Mouse (Mus musculus) MEL (cell line): ENCODE results near the gene Setd6. TPM values are rescaled to one million over a fixed set of nuclear protein-coding genes. Genes with fewer than 3 reads are reported as not detected.

ENCODE experiments used
- DNase-seq: peaks from one replicate; pipeline ENCODE4 v3.0.0; 2011; ENCODE audit warnings: low read depth, low spot score
- H3K27ac ChIP-seq: 2 replicates; pipeline ENCODE4 v1.5.1; 2012; ENCODE audit warnings: low read depth, mild to moderate bottlenecking, control low read depth, low read length, moderate library complexity; ENCODE audit not compliant: control insufficient read depth
- H3K27me3 ChIP-seq, 2 experiments: fragments of 150-350 bp in 1 of 2; sonication (generic) in 1 of 2; 2 replicates each; pipeline ENCODE4 v1.6.1; 2012; ENCODE audit warnings: low read length in 2 of 2, mild to moderate bottlenecking in 2 of 2, improper control_type of control experiment in 1 of 2, moderate library complexity in 1 of 2; ENCODE audit not compliant: insufficient read depth in 2 of 2, control insufficient read depth in 1 of 2
- H3K36me3 ChIP-seq, 2 experiments: 2 replicates each; pipeline ENCODE4 v1.6.1; 2012 to 2014; ENCODE audit warnings: low read length in 2 of 2, improper control_type of control experiment in 1 of 2, inconsistent platforms in 1 of 2, mild to moderate bottlenecking in 1 of 2; ENCODE audit not compliant: insufficient read depth in 2 of 2, control insufficient read depth in 1 of 2
- H3K4me1 ChIP-seq, 2 experiments: fragments of 150-350 bp in 1 of 2; sonication (generic) in 1 of 2; 2 replicates each; pipeline ENCODE4 v1.6.1; 2012; ENCODE audit warnings: low read length in 2 of 2, improper control_type of control experiment in 1 of 2, mild to moderate bottlenecking in 1 of 2; ENCODE audit not compliant: insufficient read depth in 2 of 2, control insufficient read depth in 1 of 2
- H3K4me3 ChIP-seq, 2 experiments: fragments of 150-350 bp in 1 of 2; sonication (generic) in 1 of 2; 2 replicates each; pipeline ENCODE4 v1.5.1; 2012; ENCODE audit warnings: low read depth in 2 of 2, low read length in 2 of 2, mild to moderate bottlenecking in 2 of 2, moderate library complexity in 2 of 2, control low read depth in 1 of 2, improper control_type of control experiment in 1 of 2; ENCODE audit not compliant: control insufficient read depth in 1 of 2, insufficient read depth in 1 of 2
- H3K79me2 ChIP-seq: 2 replicates; pipeline ENCODE4 v1.6.1; 2012; ENCODE audit warnings: mild to moderate bottlenecking, low read length, moderate library complexity; ENCODE audit not compliant: control insufficient read depth, poor library complexity, insufficient read depth
- H3K9ac ChIP-seq: 2 replicates; pipeline ENCODE4 v1.6.1; 2012; ENCODE audit warnings: low read depth, mild to moderate bottlenecking, control low read depth, low read length, moderate library complexity; ENCODE audit not compliant: control insufficient read depth, poor library complexity, severe bottlenecking
- H3K9me3 ChIP-seq: fragments of 150-350 bp; sonication (generic); replicated peaks from 2 replicates; pipeline ENCODE4 v1.6.1; 2012; ENCODE audit warnings: mild to moderate bottlenecking, low read length, improper control_type of control experiment, moderate library complexity; ENCODE audit not compliant: insufficient read depth
- CHD2 ChIP-seq: IDR thresholded peaks from 2 replicates; pipeline ENCODE4 v1.6.1; 2011; ENCODE audit warnings: low read length, improper control_type of control experiment
- CTCF ChIP-seq, 3 experiments: IDR thresholded peaks in 2 of 3; conservative IDR thresholded peaks in 1 of 3; 2 replicates each; pipeline ENCODE4 v1.5.1; 2011 to 2012; ENCODE audit warnings: low read length in 3 of 3, low read depth in 2 of 3, mild to moderate bottlenecking in 2 of 3, improper control_type of control experiment in 1 of 3, inconsistent platforms in 1 of 3, mixed read lengths in 1 of 3, moderate library complexity in 1 of 3; ENCODE audit not compliant: control insufficient read depth in 1 of 3, insufficient read depth in 1 of 3, poor library complexity in 1 of 3, severe bottlenecking in 1 of 3
- KAT2A ChIP-seq: conservative IDR thresholded peaks from 2 replicates; pipeline ENCODE4 v1.6.1; 2012; ENCODE audit warnings: low read depth, low read length, improper control_type of control experiment, inconsistent platforms
- polyA plus RNA-seq, 2 experiments: library from polyadenylated mRNA; stranded (reverse) in 1 of 2; unstranded in 1 of 2; fragments of >175 nt in 1 of 2; fragments of >200 nt in 1 of 2; gene quantifications; 2 replicates each; pipeline versions ENCODE4 v1.2.1 to v1.2.4; 2012; ENCODE audit warnings: low replicate concordance in 2 of 2, low read depth in 1 of 2; ENCODE audit not compliant: insufficient read length in 2 of 2, insufficient read depth in 1 of 2, missing spikeins in 1 of 2
- total RNA-seq: library from RNA; depleted of rRNA; stranded (reverse); fragments of 300-350 nt; gene quantifications from 2 replicates; pipeline ENCODE4 v1.2.3, GENCODE M21; 2012; rRNA removed

Gene Setd6
- total and polyA plus RNA-seq, 3 experiments = 37.8 to 78.4 TPM; not detected in 1

GRCm38 (mm10) chr8:95760323-95760722 lies 44.6 kb downstream of the Setd6 start (continued):
- TF ChIP-seq KAT2A = 0 out of 2 replicates have a peak, but pooled peaks have one; percentile 32

- H3K27me3 ChIP-seq = no peaks in the 10 kb centered on the region
- no peak overlapping the region for H3K9ac ChIP-seq
- H3K9me3 ChIP-seq = no peaks in the 10 kb centered on the region
- TF ChIP-seq CHD2 (no peak), CTCF (IDR thresholded peaks at IDR 0.05 in 2 of 3, conservative IDR thresholded peaks at IDR 0.05 in 1 of 3; ENCODE audit: control insufficient read depth in 1 of 3, insufficient read depth in 1 of 3, low read depth in 2 of 3, low read length in 3 of 3, poor library complexity in 1 of 3, severe bottlenecking in 1 of 3) (0 out of 6 replicates have a peak, but pooled peaks of 1 of the 3 experiments have one; percentile 0)
- no peak overlapping the region for H3K27ac ChIP-seq
- H3K36me3 ChIP-seq = peaks cover 21 to 79% of the 10 kb centered on the region in 2 experiments
- H3K79me2 ChIP-seq = no peaks in the 10 kb centered on the region
- DNase-seq = no peak
- peaks cover 7 to 13% of the 10 kb centered on the region in 2 experiments for H3K4me1 ChIP-seq
- H3K4me3 ChIP-seq = no peak overlapping the region
Measured at GRCm38 (mm10) chr8:95764133-95764532, 48.5 kb downstream of the Setd6 start.

Other genes with a start within 250 kb of the Setd6 start
- 42.3 and 44.0 TPM in 2 replicates for gene Csnk2a2, start 225.8 kb upstream of the Setd6 start, total RNA-seq
- gene Csnk2a2, start 225.8 kb upstream of the Setd6 start, polyA plus RNA-seq = 100 to 1,000 TPM in 1 of 2 experiments, not detected in 1; 121 TPM
- not detected in 2 replicates for gene Ccdc113, start 181.8 kb upstream of the Setd6 start, total RNA-seq
- gene Ccdc113, start 181.8 kb upstream of the Setd6 start, polyA plus RNA-seq = not detected
- not detected in 2 replicates for gene Prss54, start 139.5 kb upstream of the Setd6 start, total RNA-seq
- gene Prss54, start 139.5 kb upstream of the Setd6 start, polyA plus RNA-seq = not detected
- 12.1 and 14.0 TPM in 2 replicates for gene Gins3, start 82.4 kb upstream of the Setd6 start, total RNA-seq
- 10 to 100 TPM in 1 of 2 experiments, not detected in 1; 14.4 TPM for gene Gins3, start 82.4 kb upstream of the Setd6 start, polyA plus RNA-seq
- gene Ndrg4, start 38.9 kb upstream of the Setd6 start, total RNA-seq = 0.15 TPM in 1 of 2 replicates, not detected in the other
- under 1 TPM in 1 of 2 experiments, not detected in 1; 0.28 TPM for gene Ndrg4, start 38.9 kb upstream of the Setd6 start, polyA plus RNA-seq
- gene Cnot1, start 91.6 kb downstream of the Setd6 start, total RNA-seq = 119 and 158 TPM in 2 replicates
- 1,000 to 10,000 TPM in 1 of 2 experiments, 100 to 1,000 TPM in 1; 259 to 3,440 TPM for gene Cnot1, start 91.6 kb downstream of the Setd6 start, polyA plus RNA-seq
- gene Sap18b, start 109.5 kb downstream of the Setd6 start, total RNA-seq = 157 and 182 TPM in 2 replicates
- 100 to 1,000 TPM in 1 of 2 experiments, not detected in 1; 354 TPM for gene Sap18b, start 109.5 kb downstream of the Setd6 start, polyA plus RNA-seq
- gene Slc38a7, start 137.7 kb downstream of the Setd6 start, total RNA-seq = 2.5 and 3.4 TPM in 2 replicates
- 1 to 10 TPM in 1 of 2 experiments, not detected in 1; 6.5 TPM for gene Slc38a7, start 137.7 kb downstream of the Setd6 start, polyA plus RNA-seq
- gene Got2, start 172.7 kb downstream of the Setd6 start, total RNA-seq = 179 and 209 TPM in 2 replicates
- gene Got2, start 172.7 kb downstream of the Setd6 start, polyA plus RNA-seq = 100 to 1,000 TPM; 105 to 421 TPM